Mouse (Mus musculus): ENCODE data around the gene Olfr323.

DNA sequence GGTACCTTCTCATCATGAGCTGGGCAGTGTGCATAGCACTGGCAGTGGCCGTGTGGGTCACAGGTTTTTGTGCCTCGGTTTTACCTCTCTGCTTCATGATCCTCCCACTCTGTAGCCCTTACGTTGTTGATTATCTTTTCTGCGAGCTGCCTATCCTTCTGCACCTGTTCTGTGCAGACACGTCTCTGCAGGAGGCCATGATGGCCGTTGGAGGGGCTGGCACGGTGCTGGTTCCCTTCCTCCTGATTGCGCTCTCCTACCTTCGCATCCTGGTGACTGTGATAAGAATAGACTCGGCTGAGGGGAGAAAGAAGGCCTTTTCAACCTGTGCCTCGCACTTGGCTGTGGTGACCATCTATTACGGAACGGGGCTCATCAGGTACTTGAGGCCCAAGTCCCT lies 32.5 kb downstream of the Olfr323 start:
- TF ChIP-seq POLR2A (IDR thresholded peaks at IDR 0.05; ENCODE audit: control insufficient read depth, extremely low read depth, insufficient read depth, low read length, poor library complexity) (no peak), CTCF (IDR thresholded peaks at IDR 0.05; ENCODE audit: borderline replicate concordance, control insufficient read depth, extremely low read depth, insufficient read depth, low read length, poor library complexity) (no peak)

Measured in thymus, adult 2 months (tissue).